Mouse (Mus musculus) layer of hippocampus, postnatal 14 days (tissue): ENCODE data around the gene Tesk1. TPM values are rescaled to one million over a fixed set of nuclear protein-coding genes. Genes with fewer than 3 reads are reported as not detected.

Experiments
- DNase-seq, 2 experiments: peaks; one replicate each; pipeline ENCODE4 v3.0.0; 2021 to 2022; ENCODE audit warnings: low spot score in 2 of 2, mixed read lengths in 1 of 2
- total RNA-seq, 2 experiments: library from RNA; stranded (reverse); gene quantifications; 2 replicates each; pipeline ENCODE4 v1.2.3; 2021

Gene Tesk1
- total RNA-seq, 2 experiments from 2014 or later = 63.0 to 64.4 TPM

DNA sequence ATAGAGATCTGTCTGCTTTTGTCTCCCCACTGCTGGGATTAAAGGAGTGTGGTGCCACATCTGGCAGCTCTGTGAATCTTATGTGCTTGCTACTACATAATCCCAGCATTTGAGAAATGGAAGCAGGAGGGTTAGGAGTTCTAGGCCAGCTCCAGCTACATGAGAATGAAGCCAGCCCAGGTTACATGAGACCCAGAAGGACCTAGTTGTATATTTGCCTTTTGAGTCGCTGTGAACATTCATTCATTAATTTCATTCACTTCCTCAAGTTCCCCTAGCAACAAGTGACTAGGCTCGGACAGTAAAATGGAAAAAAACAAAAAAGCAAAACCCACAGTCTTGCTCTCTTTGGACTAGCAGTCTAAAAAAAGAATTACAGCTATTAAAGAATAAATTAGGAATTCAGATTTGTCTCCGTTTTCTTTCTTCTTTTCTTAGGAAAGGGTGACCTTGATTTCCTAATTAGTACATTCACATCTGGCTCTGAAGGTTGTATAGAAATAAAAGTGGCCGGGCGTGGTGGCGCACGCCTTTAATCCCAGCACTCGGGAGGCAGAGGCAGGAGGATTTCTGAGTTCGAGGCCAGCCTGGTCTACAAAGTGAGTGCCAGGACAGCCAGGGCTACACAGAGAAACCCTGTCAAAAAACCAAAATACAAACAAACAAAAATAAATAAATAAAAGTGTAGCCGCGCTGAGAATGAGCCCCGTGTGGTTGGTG is 50.5 kb downstream of the Tesk1 start:
- no peak for DNase-seq

DNA sequence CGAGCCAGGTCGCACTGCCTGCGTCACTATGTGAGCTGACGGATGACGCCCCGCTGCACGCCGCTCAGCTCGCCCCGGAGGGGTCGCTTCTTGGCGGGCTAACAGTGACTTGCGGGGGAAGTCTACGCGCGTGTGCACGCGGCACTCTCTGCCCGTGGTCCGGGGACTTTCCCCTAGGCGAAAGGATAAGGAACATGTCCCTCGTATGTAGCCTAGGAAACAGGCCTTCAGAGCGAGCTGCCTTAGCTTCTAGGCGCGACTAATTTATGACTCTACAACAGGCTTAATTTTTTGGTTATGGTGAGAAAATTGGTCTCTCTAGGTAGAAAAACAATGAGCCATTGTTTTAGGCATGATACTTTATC is 51.1 kb downstream of the Tesk1 start, which contains the start of gene Ccdc107:
Gene Ccdc107, plus strand, starts transcription at position 80 of the 365 bp plus-strand sequence.
- peak; percentile 87 to 97 for DNase-seq

DNA sequence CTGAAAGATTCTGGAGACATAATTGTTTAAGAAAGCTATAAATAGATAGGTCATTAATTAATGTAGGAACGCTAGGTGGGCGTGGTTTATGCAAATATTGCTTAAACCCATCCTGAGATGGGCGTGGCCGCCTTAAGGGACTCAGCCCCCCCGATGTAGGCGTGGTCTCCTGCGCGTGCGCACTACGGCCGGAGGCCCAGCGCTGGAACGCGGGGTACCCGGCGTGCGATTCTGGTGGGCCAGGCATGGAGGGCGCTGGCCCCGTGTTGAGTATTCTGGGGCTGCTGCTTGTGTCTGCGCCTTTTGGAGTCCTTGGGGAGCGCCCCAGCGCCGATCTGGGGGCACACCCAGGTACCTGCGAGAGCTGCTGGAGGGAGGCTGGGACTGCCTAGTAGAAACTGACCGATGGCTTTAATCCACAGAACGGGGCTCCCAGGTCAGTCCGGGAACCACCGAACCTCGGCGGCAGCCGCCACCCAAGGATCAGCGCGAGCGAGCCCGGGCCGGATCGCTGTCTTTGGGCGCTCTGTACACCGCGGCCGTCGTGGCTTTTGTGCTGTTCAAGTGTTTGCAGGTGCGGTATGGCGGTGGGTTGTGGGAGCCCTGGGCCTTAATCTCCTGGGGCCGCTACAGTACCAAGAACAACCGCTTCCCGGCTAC is 51.6 kb downstream of the Tesk1 start:
- peak; percentile 97 for DNase-seq

DNA sequence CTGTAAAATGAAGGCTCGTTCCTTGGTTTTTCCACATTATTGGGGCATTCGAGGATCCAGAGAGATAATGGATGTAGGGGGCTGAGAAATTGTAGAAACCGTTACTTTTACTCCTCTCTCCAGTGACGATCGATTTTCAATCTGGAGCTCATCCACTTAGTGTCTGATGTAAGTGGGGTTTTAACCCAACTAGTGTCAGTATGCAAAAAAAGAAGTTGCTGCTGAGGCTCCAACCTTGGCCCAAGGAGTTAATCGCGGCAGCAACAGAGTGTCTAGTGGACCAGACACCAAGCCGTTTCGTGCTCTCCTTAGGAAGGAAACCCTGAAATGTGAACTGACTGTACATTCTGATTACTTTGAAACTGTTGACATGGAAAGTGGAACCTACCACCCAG is 52.1 kb downstream of the Tesk1 start:
- DNase-seq = no peak

DNA sequence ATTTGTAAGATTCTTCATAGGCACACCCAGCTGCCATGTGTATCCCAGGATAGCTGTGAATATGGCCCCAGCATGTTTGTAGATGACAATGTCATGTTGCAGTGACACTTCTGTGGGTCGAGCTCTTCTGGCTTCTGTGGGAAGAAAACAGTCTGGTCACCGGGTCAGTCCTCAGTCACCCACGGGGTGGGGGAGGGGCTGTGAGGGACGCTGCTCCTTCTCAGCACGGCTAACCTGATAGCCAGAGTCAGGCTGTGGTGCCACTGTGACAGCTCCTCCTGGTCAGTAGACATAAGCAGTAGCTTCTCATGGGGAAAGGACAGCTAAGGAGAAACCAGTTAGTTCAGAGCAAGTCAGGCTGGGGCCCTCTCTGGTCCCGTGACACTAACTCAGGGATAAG is 54.8 kb downstream of the Tesk1 start:
- no peak for DNase-seq

DNA sequence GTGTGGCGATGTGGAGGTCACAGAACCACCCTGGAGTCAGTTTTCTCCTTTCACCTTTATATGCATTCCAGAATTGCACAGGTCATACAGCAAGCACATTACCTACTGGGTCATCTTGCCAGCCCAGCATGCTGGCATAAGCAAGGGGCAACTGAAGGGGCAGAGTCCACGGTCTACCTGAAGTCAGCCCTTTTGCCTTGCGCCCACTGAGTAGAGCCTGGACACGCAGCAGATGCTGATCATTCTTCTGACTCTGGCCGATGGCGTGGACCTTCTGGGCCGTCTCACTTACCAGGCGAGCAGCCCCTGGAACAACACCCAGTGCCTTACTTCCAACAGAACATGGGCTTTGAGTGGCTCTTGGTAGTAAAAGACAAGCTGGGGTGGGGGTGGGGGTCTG is 55.7 kb downstream of the Tesk1 start:
- no peak for DNase-seq

Other genes starting within 250 kb of the Tesk1 start
- under 1 TPM; 0.28 to 0.52 TPM for gene Atp8b5, start 174.8 kb upstream of the Tesk1 start, total RNA-seq
- gene Rusc2, start 60.0 kb upstream of the Tesk1 start, total RNA-seq = 100 to 1,000 TPM; 127 to 145 TPM
- 1 to 10 TPM in 1 of 2 experiments, under 1 TPM in 1; 0.76 to 2.4 TPM for gene Fam166b, start 12.8 kb upstream of the Tesk1 start, total RNA-seq
- not detected for gene Cd72, start 12.7 kb downstream of the Tesk1 start, total RNA-seq
- not detected for gene Sit1, start 41.8 kb downstream of the Tesk1 start, total RNA-seq
- gene Ccdc107, start 51.0 kb downstream of the Tesk1 start, total RNA-seq = 10 to 100 TPM; 26.0 to 28.3 TPM
- gene Arhgef39, start 57.8 kb downstream of the Tesk1 start, total RNA-seq = 1 to 10 TPM in 1 of 2 experiments, under 1 TPM in 1; 0.74 to 1.2 TPM
- gene Car9, start 65.0 kb downstream of the Tesk1 start, total RNA-seq = not detected
- gene Tpm2, start 81.8 kb downstream of the Tesk1 start, total RNA-seq = 1 to 10 TPM; 6.2 to 8.1 TPM
- 10 to 100 TPM; 74.0 TPM for gene Creb3, start 120.4 kb downstream of the Tesk1 start, total RNA-seq
- 10 to 100 TPM; 46.0 to 52.1 TPM for gene Tln1, start 120.8 kb downstream of the Tesk1 start, total RNA-seq
- 10 to 100 TPM; 44.5 to 55.8 TPM for gene Rgp1, start 136.8 kb downstream of the Tesk1 start, total RNA-seq
- gene Gba2, start 136.9 kb downstream of the Tesk1 start, total RNA-seq = 10 to 100 TPM; 56.1 to 60.6 TPM
- not detected for gene Msmp, start 142.6 kb downstream of the Tesk1 start, total RNA-seq
- gene Npr2, start 190.0 kb downstream of the Tesk1 start, total RNA-seq = 10 to 100 TPM; 46.9 to 50.0 TPM
- 1 to 10 TPM in 1 of 2 experiments, under 1 TPM in 1; 0.98 to 2.3 TPM for gene Spag8, start 211.7 kb downstream of the Tesk1 start, total RNA-seq
- gene Hint2, start 214.5 kb downstream of the Tesk1 start, total RNA-seq = 10 to 100 TPM; 33.1 to 37.8 TPM
- 10 to 100 TPM; 55.8 to 57.6 TPM for gene Tmem8b, start 227.0 kb downstream of the Tesk1 start, total RNA-seq
- 1 to 10 TPM; 1.2 TPM for gene Fam221b, start 227.2 kb downstream of the Tesk1 start, total RNA-seq